Mouse (Mus musculus) liver, embryonic 14.5 days (tissue): ENCODE data around the gene Mtrex.

ENCODE experiments used
- CTCF ChIP-seq: IDR thresholded peaks from 2 replicates; pipeline ENCODE4 v1.5.1; 2016; ENCODE audit warnings: antibody characterized with exemption, low read depth, control low read depth
- EP300 ChIP-seq: IDR thresholded peaks from 2 replicates; pipeline ENCODE4 v1.6.1; 2016; ENCODE audit warnings: antibody characterized with exemption, low read depth

DNA sequence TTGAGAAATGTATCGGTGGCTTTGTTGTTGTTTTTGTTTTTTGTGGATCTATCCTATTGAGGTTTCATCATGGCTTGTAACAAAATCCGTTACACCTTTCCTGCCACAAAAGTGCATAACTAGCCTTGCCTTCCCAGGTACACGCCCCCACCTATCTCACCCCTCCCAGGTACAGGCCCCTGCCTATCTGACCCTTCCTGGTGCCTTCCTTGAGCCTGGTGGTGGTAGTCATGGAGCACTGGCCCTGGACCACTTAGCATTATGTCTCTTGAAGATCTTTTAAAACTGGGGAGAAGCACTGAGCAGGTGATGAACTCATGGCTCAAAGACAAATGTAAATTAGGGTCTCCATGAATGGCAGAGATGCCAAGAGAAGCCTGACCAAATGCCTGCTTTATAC is 64.9 kb downstream of the Mtrex start:
- TF ChIP-seq EP300 = no peak
- no peak for TF ChIP-seq CTCF
